In the genomic region with DNA sequence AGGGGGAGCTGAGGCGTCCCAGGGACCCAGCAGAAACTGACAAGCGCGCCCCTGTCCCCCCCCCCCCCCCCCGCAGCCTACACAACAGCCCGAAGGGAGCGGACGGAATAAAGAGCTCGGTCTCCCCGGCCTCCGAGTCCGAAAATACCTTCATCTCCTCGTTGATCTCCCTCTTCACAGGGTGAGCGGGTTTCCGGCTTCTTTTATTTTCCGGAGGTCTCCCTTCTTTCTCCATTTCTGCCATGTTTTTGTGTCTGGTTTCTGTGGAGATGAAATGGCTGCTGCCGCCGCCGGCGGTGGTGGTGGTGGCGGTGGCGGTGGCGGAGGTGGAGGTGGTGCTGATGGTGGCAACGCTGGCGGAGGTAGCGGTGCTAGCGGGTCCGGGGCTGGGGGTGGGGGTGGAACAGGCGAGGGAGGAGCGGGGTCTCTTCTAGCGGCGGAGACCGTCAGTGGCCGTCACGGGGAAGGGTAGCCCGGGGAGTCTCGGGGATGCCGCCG, we compare ENCODE assay signal across 1 mouse cellular context.
TF ChIP-seq lines count a peak whose summit lies in the region.

No protein-coding gene starts in this region.

TF ChIP-seq in CH12.LX, 34 proteins besides CTCF, POLR2A, EP300 and RAD21 (continued from another document):
- TF ChIP-seq MYC (IDR thresholded peaks at IDR 0.05; ENCODE audit: low read depth, low read length) = no peak
- TF ChIP-seq CHD2 (IDR thresholded peaks at IDR 0.05; ENCODE audit: low read length) = no peak
- no peak for TF ChIP-seq UBTF (IDR thresholded peaks at IDR 0.05; ENCODE audit: low read depth, low read length)
- TF ChIP-seq MXI1 (IDR thresholded peaks at IDR 0.05; ENCODE audit: low read depth, low read length) = no peak
- no peak for TF ChIP-seq USF1 (IDR thresholded peaks at IDR 0.05; ENCODE audit: low read depth, low read length)
- no peak for TF ChIP-seq RCOR1 (conservative IDR thresholded peaks at IDR 0.05; ENCODE audit: low read depth, low read length)
- TF ChIP-seq BHLHE40 (IDR thresholded peaks at IDR 0.05; ENCODE audit: low read depth, low read length) = no peak
- TF ChIP-seq GABPA (IDR thresholded peaks at IDR 0.05; ENCODE audit: insufficient replicate concordance, low read depth, low read length) = no peak
- TF ChIP-seq MEF2A (IDR thresholded peaks at IDR 0.05; ENCODE audit: borderline replicate concordance, low read depth, low read length) = no peak
- no peak for TF ChIP-seq PAX5 (IDR thresholded peaks at IDR 0.05; ENCODE audit: low read length)
- no peak for TF ChIP-seq SMC3 (IDR thresholded peaks at IDR 0.05; ENCODE audit: low read depth, low read length)
